Mouse (Mus musculus): Measurements from ENCODE around the gene Cnih3.

Gene Cnih3

GRCm38 (mm10) chr1:181407281-181407680 is 54.9 kb downstream of the Cnih3 start:
- DNase-seq (ENCODE audit: low read depth), result no peak

GRCm38 (mm10) chr1:181408086-181408975 is 55.9 kb downstream of the Cnih3 start:
- no peak for DNase-seq (ENCODE audit: low read depth)

GRCm38 (mm10) chr1:181409693-181410092 is 57.3 kb downstream of the Cnih3 start:
- DNase-seq (ENCODE audit: low read depth), result no peak

GRCm38 (mm10) chr1:181410647-181411254 is 58.3 kb downstream of the Cnih3 start:
- DNase-seq (ENCODE audit: low read depth), result no peak

GRCm38 (mm10) chr1:181414985-181415384 is 62.6 kb downstream of the Cnih3 start:
- DNase-seq (ENCODE audit: low read depth), result no peak

GRCm38 (mm10) chr1:181416841-181417240 is 64.4 kb downstream of the Cnih3 start:
- no peak for DNase-seq (ENCODE audit: low read depth)

- DNase-seq (ENCODE audit: low read depth), result no peak
These were observed 65.6 kb downstream of the Cnih3 start for GRCm38 (mm10) chr1:181417937-181418523.

GRCm38 (mm10) chr1:181420080-181420536 is 67.7 kb downstream of the Cnih3 start:
- no peak for DNase-seq (ENCODE audit: low read depth)

GRCm38 (mm10) chr1:181422796-181423195 is 70.4 kb downstream of the Cnih3 start:
- no peak for DNase-seq (ENCODE audit: low read depth)

- no peak for DNase-seq (ENCODE audit: low read depth)
These were observed 72.5 kb downstream of the Cnih3 start for GRCm38 (mm10) chr1:181424922-181425321.

GRCm38 (mm10) chr1:181425388-181425787 is 73.0 kb downstream of the Cnih3 start:
- no peak for DNase-seq (ENCODE audit: low read depth)

- no peak for DNase-seq (ENCODE audit: low read depth)
These were observed 74.0 kb downstream of the Cnih3 start for GRCm38 (mm10) chr1:181426406-181426805.

GRCm38 (mm10) chr1:181433263-181433662 is 80.8 kb downstream of the Cnih3 start:
- DNase-seq (ENCODE audit: low read depth), result peak; percentile 50

- peak; percentile 52 for DNase-seq (ENCODE audit: low read depth)
These were observed 83.0 kb downstream of the Cnih3 start for GRCm38 (mm10) chr1:181435414-181435813.

- no peak for DNase-seq (ENCODE audit: low read depth)
These were observed 88.7 kb downstream of the Cnih3 start for GRCm38 (mm10) chr1:181440982-181441603.

GRCm38 (mm10) chr1:181441654-181442241 is 89.3 kb downstream of the Cnih3 start:
- DNase-seq (ENCODE audit: low read depth), result no peak

GRCm38 (mm10) chr1:181445041-181445440 is 92.6 kb downstream of the Cnih3 start:
- no peak for DNase-seq (ENCODE audit: low read depth)

- DNase-seq (ENCODE audit: low read depth), result peak; percentile 82
These were observed 93.3 kb downstream of the Cnih3 start for GRCm38 (mm10) chr1:181445630-181446257.

GRCm38 (mm10) chr1:181446591-181447114 is 94.2 kb downstream of the Cnih3 start:
- peak; percentile 75 for DNase-seq (ENCODE audit: low read depth)

- DNase-seq (ENCODE audit: low read depth), result no peak
These were observed 95.1 kb downstream of the Cnih3 start for GRCm38 (mm10) chr1:181447576-181447975.

GRCm38 (mm10) chr1:181448041-181448440 is 95.6 kb downstream of the Cnih3 start:
- DNase-seq (ENCODE audit: low read depth), result no peak

All from fibroblast of lung, adult 2 months (primary cell).